Mouse (Mus musculus): ENCODE measurements around the gene Gipr.

DNA sequence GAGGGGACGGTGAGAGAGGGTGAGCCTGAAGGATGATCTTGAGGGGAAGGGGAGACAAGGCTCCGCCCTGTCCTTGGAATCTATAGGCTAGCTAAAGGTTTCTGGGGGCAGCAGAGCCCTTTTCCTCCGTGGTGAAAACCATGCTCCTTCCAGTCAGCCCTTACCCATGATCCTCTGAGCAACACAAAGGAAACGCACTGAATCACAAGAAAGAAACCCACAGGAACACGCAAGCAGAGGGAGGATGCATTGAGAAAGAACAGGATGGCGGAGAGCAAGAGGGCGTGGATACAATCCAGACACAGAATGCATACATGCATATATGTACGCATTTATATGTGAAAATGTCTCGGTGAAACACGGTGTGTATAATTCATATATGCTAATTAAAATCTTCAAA lies 3.6 kb upstream of the Gipr start:
- TF ChIP-seq CTCF (conservative IDR thresholded peaks at IDR 0.05; ENCODE audit: low read length) (no peak), NANOG (IDR thresholded peaks at IDR 0.05; ENCODE audit: borderline replicate concordance, low read length) (no peak), POU5F1 (IDR thresholded peaks at IDR 0.05; ENCODE audit: borderline replicate concordance, low read length) (no peak)
